Mouse (Mus musculus) E14TG2a.4 (cell line): ENCODE measurements at regions not wholly inside any gene's neighbourhood (a gene's known extent, or its start where the extent isn't known, plus 50 kb on each side); places are given as distances from the start of the nearest gene placed in this dataset.
A peak's percentile ranks its signal among the peaks of the same experiment; 100 is the strongest.

Experiments used
- H3K27me3 ChIP-seq: 2 replicates; pipeline ENCODE4 v1.6.1; 2014; ENCODE audit warnings: low read length, control low read depth; ENCODE audit not compliant: insufficient read depth
- H3K36me3 ChIP-seq: 2 replicates; pipeline ENCODE4 v1.6.1; 2014; ENCODE audit warnings: low read length, control low read depth; ENCODE audit not compliant: insufficient read depth
- H3K4me1 ChIP-seq: replicated peaks from 2 replicates; pipeline ENCODE4 v1.6.1; 2014; ENCODE audit warnings: low read depth, low read length, control low read depth
- H3K4me3 ChIP-seq: replicated peaks from 2 replicates; pipeline ENCODE4 v1.5.1; 2014; ENCODE audit warnings: mild to moderate bottlenecking, low read length
- H3K9me3 ChIP-seq: 2 replicates; pipeline ENCODE4 v1.6.1; 2014; ENCODE audit warnings: low read length, control low read depth
- CTCF ChIP-seq: conservative IDR thresholded peaks from 2 replicates; pipeline ENCODE4 v1.5.1; 2014; ENCODE audit warnings: low read length
- NANOG ChIP-seq: IDR thresholded peaks from 2 replicates; pipeline ENCODE4 v1.6.1; 2014; ENCODE audit warnings: borderline replicate concordance, low read length, mixed read lengths
- POU5F1 ChIP-seq: IDR thresholded peaks from 2 replicates; pipeline ENCODE4 v1.6.1; 2014; ENCODE audit warnings: low read length, borderline replicate concordance

DNA sequence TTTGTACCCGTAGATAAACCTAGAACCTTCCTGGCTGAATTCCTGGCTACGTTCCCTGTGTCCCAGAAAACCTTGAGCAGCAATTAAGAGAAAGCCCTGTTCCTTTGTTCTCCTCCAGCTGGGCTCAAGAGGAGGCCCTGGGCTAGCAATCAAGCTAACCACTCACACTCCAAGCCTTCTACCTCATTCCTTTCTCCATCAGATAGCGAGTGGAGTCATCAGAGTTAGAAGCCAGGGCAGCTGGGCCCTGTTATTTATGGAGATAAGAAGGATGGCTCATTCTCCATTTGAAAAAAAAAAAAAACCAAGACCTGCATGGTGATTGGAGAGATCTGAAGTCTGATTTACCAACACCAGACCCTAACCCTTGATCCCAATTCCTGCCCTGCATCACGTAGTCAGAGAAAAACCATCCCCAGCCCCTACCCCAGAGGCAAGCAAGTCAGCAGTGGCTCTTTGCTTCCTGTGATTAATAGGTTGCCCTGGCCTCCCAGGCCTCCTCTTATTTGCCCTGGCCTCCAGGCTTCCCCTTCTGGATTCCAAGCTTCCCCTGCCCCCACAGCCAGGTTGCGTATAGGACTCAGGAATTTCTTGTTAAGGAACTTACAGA is 181.3 kb upstream of the Bcor start:
- Histone ChIP-seq H3K36me3 (no peaks in the 10 kb centered on the region), H3K27me3 (no peaks in the 10 kb centered on the region), H3K4me3 (no peak overlapping the region), H3K9me3 (no peaks in the 10 kb centered on the region), H3K4me1 (peaks cover 12% of the 10 kb centered on the region; the same call in 1 of the 2 replicates)
- no peak for TF ChIP-seq NANOG
- TF ChIP-seq CTCF, result no peak
- no peak for TF ChIP-seq POU5F1

DNA sequence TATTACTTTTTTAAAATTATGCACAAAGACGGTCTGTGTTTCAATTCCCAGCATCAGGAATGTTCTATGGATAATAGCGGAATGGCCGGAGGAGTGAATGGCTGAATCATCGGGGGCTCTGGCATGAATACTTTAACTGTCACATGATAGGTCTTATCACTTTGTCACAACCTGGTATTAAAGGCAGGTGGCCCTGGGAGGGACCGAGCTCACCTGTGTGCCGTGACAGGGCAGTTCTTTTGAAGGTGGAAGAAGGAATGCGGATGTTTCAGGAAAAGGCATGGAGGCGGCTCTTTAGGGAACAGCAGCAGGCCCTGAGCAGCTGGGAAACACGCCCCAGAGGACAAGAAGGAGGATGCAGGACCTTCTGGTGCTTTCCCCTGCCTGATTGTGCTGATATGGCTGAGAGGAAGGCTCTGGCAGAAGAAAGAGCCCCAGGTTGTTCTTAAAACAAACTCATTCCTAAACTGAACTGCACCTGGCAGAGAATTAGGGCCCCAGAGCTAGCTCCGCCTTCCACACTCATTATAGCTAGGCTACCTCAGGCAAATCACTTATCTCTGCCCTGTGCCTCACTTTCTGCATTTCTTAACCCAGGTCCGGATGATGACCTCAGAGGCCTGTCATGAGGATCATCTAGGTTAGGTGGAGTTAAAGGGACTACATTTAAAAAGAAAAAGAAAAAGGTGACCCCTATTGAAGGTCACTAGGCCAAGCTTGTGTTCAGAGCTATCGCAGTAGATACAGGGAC is 184.8 kb upstream of the Bcor start:
- TF ChIP-seq CTCF (no peak), NANOG (no peak), POU5F1 (no peak)
- H3K4me3 ChIP-seq, result no peak overlapping the region
- H3K27me3 ChIP-seq, result no peaks in the 10 kb centered on the region
- peaks cover 16% of the 10 kb centered on the region; the same call in 1 of the 2 replicates for H3K4me1 ChIP-seq
- H3K36me3 ChIP-seq, result no peaks in the 10 kb centered on the region
- H3K9me3 ChIP-seq, result no peaks in the 10 kb centered on the region

DNA sequence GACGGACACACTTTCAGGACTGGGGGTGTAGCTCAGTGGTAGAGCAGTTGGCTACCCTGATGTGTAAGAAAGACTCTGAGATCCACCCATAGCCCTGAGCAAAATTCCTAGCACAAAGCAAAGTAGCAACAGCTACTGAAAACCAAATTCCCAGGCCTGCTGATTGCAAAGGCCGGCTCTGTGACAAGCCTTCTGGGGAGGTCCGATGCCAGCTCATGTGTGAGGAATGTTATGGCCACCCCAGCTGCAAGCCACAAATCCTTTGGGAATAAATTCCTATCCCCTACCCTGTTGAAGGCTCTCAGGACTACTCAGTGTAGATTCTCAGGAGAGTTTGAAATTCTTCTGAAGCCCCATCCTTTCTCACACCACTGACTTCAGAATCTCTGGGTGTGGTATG is 186.7 kb upstream of the Bcor start:
- Histone ChIP-seq H3K36me3 (no peaks in the 10 kb centered on the region), H3K4me1 (peaks cover 13% of the 10 kb centered on the region; the same call in 1 of the 2 replicates), H3K4me3 (no peak overlapping the region), H3K9me3 (no peaks in the 10 kb centered on the region), H3K27me3 (no peaks in the 10 kb centered on the region)
- no peak for TF ChIP-seq POU5F1
- no peak for TF ChIP-seq CTCF
- no peak for TF ChIP-seq NANOG

DNA sequence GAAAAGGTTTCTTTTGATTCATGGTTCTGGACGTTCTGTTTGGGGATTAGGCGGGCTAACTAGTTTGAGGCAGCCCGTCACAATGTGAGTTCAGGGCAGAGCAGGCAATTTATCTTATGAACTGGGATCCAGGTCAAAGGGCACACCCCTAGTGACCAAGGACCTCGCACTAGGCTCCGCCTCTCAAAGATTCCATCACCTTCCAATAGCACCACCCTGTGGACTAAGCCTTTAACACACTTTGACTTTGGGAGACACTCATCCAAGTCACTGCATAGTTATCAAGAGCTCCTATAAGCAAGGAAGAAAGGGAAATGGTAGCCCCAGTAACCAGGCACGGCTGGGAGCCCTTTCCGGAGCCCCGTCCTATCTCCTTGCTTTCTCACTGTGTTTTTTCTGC is 188.0 kb upstream of the Bcor start:
- H3K27me3 ChIP-seq, result no peaks in the 10 kb centered on the region
- H3K9me3 ChIP-seq, result no peaks in the 10 kb centered on the region
- no peak overlapping the region for H3K4me3 ChIP-seq
- peaks cover 13% of the 10 kb centered on the region; the same call in 1 of the 2 replicates for H3K4me1 ChIP-seq
- H3K36me3 ChIP-seq, result no peaks in the 10 kb centered on the region
- TF ChIP-seq CTCF (peak; percentile 20; the same call in 1 of the 2 replicates), POU5F1 (no peak)

DNA sequence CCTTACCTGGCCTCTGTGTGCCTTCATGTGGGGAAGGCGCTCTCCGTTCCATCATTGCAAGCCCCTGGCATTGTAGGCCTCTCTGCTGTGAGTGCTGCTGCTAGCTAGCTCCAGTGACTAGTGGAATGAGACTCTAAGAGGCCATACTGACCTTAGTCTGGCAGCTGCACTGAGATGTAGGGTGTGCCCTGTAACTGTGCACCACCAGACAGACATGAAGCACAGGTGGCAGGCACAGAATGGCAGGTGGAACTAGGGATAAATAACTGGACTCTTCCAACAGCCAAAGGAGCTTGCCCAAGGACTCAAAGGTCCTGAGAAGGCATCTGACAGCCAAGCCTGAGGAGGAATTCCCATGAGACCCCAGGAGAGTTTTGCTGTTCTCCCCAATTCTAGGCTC is 194.7 kb upstream of the Bcor start:
- Histone ChIP-seq H3K27me3 (peaks cover 3% of the 10 kb centered on the region; the same call in 1 of the 2 replicates), H3K4me3 (no peak overlapping the region), H3K9me3 (no peaks in the 10 kb centered on the region), H3K36me3 (no peaks in the 10 kb centered on the region), H3K4me1 (no peaks in the 10 kb centered on the region)
- TF ChIP-seq POU5F1, result no peak
- TF ChIP-seq CTCF, result no peak
- no peak for TF ChIP-seq NANOG

DNA sequence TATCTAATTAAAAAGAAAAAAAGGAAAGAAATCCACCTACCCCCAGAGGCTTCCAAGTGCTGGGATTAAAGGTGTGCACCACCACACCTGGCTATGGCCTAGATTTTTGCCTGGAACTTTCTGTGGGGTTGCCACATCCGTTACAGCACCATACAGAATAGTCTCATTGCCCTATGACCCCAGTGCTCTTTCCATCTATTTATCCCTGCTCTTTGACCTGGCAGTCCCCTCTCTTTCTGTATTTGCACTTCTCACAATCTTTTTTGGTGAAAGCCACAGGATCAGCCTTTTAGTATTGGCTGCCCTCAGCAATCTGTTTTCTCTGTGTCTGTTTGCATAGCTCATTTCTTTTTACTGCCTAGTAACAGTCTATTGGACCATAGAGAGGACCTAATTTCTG is 197.9 kb upstream of the Bcor start:
- H3K9me3 ChIP-seq, result no peaks in the 10 kb centered on the region
- no peaks in the 10 kb centered on the region for H3K36me3 ChIP-seq
- peaks cover 3% of the 10 kb centered on the region; the same call in 1 of the 2 replicates for H3K27me3 ChIP-seq
- H3K4me3 ChIP-seq, result no peak overlapping the region
- TF ChIP-seq NANOG (no peak), CTCF (no peak), POU5F1 (no peak)
- peaks cover 1% of the 10 kb centered on the region; the same call in 1 of the 2 replicates for H3K4me1 ChIP-seq

DNA sequence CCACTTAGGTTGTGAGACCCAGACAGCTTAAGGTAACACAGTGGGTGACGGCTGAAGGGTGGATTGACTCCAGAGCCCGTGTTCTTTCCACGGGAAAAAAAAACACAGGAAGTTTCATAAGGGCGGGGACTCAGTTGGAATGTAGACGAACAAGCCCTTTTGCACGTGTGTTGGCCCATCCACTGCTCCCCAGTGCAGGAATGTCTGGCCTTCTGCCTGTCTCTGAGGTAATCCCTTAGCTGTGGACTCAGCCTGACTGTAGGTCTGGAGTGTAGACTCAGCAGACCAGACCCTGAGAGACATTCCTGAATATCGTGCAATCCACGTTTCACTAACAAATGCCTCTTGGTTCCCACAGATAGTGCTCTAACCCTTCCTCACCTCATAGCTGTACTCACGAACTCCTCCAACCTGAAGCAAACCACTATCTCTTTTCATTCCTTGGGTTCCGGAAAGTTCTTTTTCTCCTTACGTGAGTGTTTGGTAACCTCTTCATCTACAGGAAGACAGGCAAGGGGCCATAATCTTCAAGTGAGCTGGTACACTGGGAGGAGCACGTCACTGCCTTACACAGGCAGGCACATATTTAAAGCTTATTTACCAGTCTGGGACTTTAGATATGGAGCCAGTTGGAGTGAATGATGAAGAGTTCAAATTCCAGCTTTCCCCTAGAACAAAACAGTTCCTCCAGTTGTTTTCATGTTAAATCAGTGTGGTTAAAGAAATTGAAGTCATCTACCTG is 205.6 kb upstream of the Bcor start:
- Histone ChIP-seq H3K4me1 (peaks cover 6% of the 10 kb centered on the region), H3K4me3 (no peak overlapping the region), H3K27me3 (no peaks in the 10 kb centered on the region), H3K9me3 (no peaks in the 10 kb centered on the region), H3K36me3 (no peaks in the 10 kb centered on the region)
- no peak for TF ChIP-seq POU5F1
- TF ChIP-seq NANOG, result no peak
- TF ChIP-seq CTCF, result no peak

DNA sequence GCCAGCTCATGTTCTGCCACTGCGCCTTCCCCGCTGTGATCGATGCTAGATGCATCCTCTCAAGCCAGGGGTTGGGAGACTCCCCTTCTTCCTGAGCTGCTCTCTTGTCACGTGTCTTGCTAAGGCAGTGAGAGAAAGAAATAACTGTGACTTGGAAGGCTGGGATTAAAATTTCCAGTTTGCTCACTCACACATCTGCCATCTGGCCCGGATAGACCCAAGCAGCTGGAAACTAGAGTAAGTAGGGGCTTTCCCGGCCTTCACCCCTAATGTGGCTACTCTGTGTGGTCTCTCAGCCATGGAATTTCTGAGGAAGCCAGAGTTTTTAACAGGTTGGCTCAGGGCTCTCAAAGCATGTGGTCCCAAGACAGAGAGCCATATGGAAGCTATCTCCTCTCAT is 206.6 kb upstream of the Bcor start:
- no peak overlapping the region for H3K4me3 ChIP-seq
- peaks cover 6% of the 10 kb centered on the region for H3K4me1 ChIP-seq
- H3K36me3 ChIP-seq, result no peaks in the 10 kb centered on the region
- TF ChIP-seq POU5F1 (no peak), CTCF (no peak), NANOG (no peak)
- no peaks in the 10 kb centered on the region for H3K27me3 ChIP-seq
- H3K9me3 ChIP-seq, result no peaks in the 10 kb centered on the region
